Mouse (Mus musculus) spleen, adult 2 months (tissue): ENCODE data around the gene Zfp109. TPM values are rescaled to one million over a fixed set of nuclear protein-coding genes. Genes with fewer than 3 reads are reported as not detected.

Experiments used
- DNase-seq, 2 experiments: peaks; one replicate each; pipeline versions ENCODE4 v3.0.0 to v3.0.0-alpha.2; 2012 to 2021; ENCODE audit warnings: low spot score in 2 of 2, low read depth in 1 of 2
- H3K27ac ChIP-seq: fragments of 200-500 bp; 2 replicates; pipeline ENCODE4 v1.5.1; 2012; ENCODE audit warnings: low read length, inconsistent platforms; ENCODE audit not compliant: insufficient read depth
- H3K27me3 ChIP-seq: fragments of 200-500 bp; 2 replicates; pipeline ENCODE4 v1.6.1; 2012; ENCODE audit warnings: mild to moderate bottlenecking, moderate library complexity, low read length, inconsistent platforms; ENCODE audit not compliant: control insufficient read depth, insufficient read depth
- H3K36me3 ChIP-seq: fragments of 200-500 bp; 2 replicates; pipeline ENCODE4 v1.6.1; 2012; ENCODE audit warnings: mild to moderate bottlenecking, low read length, inconsistent platforms; ENCODE audit not compliant: control insufficient read depth, insufficient read depth
- H3K4me1 ChIP-seq: fragments of 200-500 bp; 2 replicates; pipeline ENCODE4 v1.6.1; 2011; ENCODE audit warnings: inconsistent platforms; ENCODE audit not compliant: control insufficient read depth, insufficient read depth, insufficient read length
- H3K4me3 ChIP-seq: fragments of 200-500 bp; 2 replicates; pipeline ENCODE4 v1.5.1; 2011; ENCODE audit warnings: mild to moderate bottlenecking, inconsistent platforms; ENCODE audit not compliant: insufficient read depth, insufficient read length; ENCODE audit errors: extremely low read depth
- CTCF ChIP-seq: fragments of 200-500 bp; IDR thresholded peaks from 2 replicates; pipeline ENCODE4 v1.5.1; 2011; ENCODE audit warnings: mild to moderate bottlenecking, inconsistent platforms; ENCODE audit not compliant: insufficient read depth, insufficient read length, insufficient replicate concordance; ENCODE audit errors: extremely low read depth
- POLR2A ChIP-seq: fragments of 200-500 bp; IDR thresholded peaks from 2 replicates; pipeline ENCODE4 v1.6.1; 2011; ENCODE audit warnings: low read depth, low read length, inconsistent platforms
- WGBS: fragments of 180-500 bp; shearing (Covaris S2); methylation state at CpG from one replicate; pipeline ENCODE4 v1.1.7; 2018; 5-methylcytosine and 5-hydroxymethylcytosine counted together
- polyA plus RNA-seq: library from polyadenylated mRNA; depleted of rRNA; stranded (reverse); fragments of >200 nt; gene quantifications from 2 replicates; pipeline ENCODE4 v1.2.3, GENCODE M21; 2012; rRNA removed

Gene Zfp109
- polyA plus RNA-seq, 1 experiment: 0.48 TPM

GRCm38 (mm10) chr7:24207488-24208261 lies 29.7 kb downstream of the Zfp109 start:
- H3K27ac ChIP-seq: no peak overlapping the region

GRCm38 (mm10) chr7:24196961-24197360 lies 40.4 kb downstream of the Zfp109 start:
- DNase-seq: no peak
- no peaks in the 10 kb centered on the region for H3K4me1 ChIP-seq
- H3K27ac ChIP-seq: no peak overlapping the region
- WGBS: 90% methylated on average over 4 of the region's 4 CpGs
- H3K36me3 ChIP-seq: no peaks in the 10 kb centered on the region
- no peak for TF ChIP-seq CTCF
- no peak for TF ChIP-seq POLR2A
- no peak overlapping the region for H3K4me3 ChIP-seq
- no peaks in the 10 kb centered on the region for H3K27me3 ChIP-seq

More at GRCm38 (mm10) chr7:24207488-24208261, 29.7 kb downstream of the Zfp109 start:
- H3K36me3 ChIP-seq: no peaks in the 10 kb centered on the region
- WGBS: 19% methylated on average over 24 of the region's 24 CpGs
- no peaks in the 10 kb centered on the region for H3K4me1 ChIP-seq
- TF ChIP-seq POLR2A: no peak
- no peak for TF ChIP-seq CTCF
- peak overlapping the region; percentile 47 for H3K4me3 ChIP-seq
- H3K27me3 ChIP-seq: no peaks in the 10 kb centered on the region
- no peak for DNase-seq

- H3K27ac ChIP-seq: no peak overlapping the region
- 87% methylated on average over 3 of the region's 3 CpGs for WGBS
- no peak for DNase-seq
- H3K27me3 ChIP-seq: no peaks in the 10 kb centered on the region
- TF ChIP-seq CTCF: no peak
- no peak for TF ChIP-seq POLR2A
- H3K36me3 ChIP-seq: no peaks in the 10 kb centered on the region
- H3K4me3 ChIP-seq: no peak overlapping the region
- no peaks in the 10 kb centered on the region; the same call in 1 of the 2 replicates for H3K4me1 ChIP-seq
Measured at GRCm38 (mm10) chr7:24193157-24193556, 44.2 kb downstream of the Zfp109 start.

- DNase-seq: no peak
- Histone ChIP-seq H3K27me3 (no peaks in the 10 kb centered on the region), H3K27ac (no peak overlapping the region), H3K36me3 (no peaks in the 10 kb centered on the region), H3K4me1 (no peaks in the 10 kb centered on the region; the same call in 1 of the 2 replicates), H3K4me3 (no peak overlapping the region)
- WGBS: 91% methylated on average over 2 of the region's 2 CpGs
- TF ChIP-seq POLR2A (no peak), CTCF (no peak)
Measured at GRCm38 (mm10) chr7:24191361-24191760, 46.0 kb downstream of the Zfp109 start.

GRCm38 (mm10) chr7:24189571-24189944 lies 47.8 kb downstream of the Zfp109 start:
- WGBS: 5% methylated on average over 5 of the region's 5 CpGs
- no peaks in the 10 kb centered on the region for H3K27me3 ChIP-seq
- no peaks in the 10 kb centered on the region for H3K36me3 ChIP-seq
- no peak for DNase-seq
- no peak overlapping the region for H3K27ac ChIP-seq
- TF ChIP-seq CTCF: no peak
- TF ChIP-seq POLR2A: no peak
- no peaks in the 10 kb centered on the region; the same call in 1 of the 2 replicates for H3K4me1 ChIP-seq
- no peak overlapping the region for H3K4me3 ChIP-seq

GRCm38 (mm10) chr7:24188901-24189570 lies 48.3 kb downstream of the Zfp109 start:
- WGBS: 76% methylated on average over 4 of the region's 4 CpGs
- Histone ChIP-seq H3K4me1 (no peaks in the 10 kb centered on the region; the same call in 1 of the 2 replicates), H3K4me3 (no peak overlapping the region), H3K36me3 (no peaks in the 10 kb centered on the region), H3K27ac (no peak overlapping the region), H3K27me3 (no peaks in the 10 kb centered on the region)
- no peak for TF ChIP-seq CTCF
- no peak for TF ChIP-seq POLR2A
- no peak for DNase-seq

- H3K36me3 ChIP-seq: no peaks in the 10 kb centered on the region
- WGBS: 28% methylated on average over 1 of the region's 1 CpGs
- no peaks in the 10 kb centered on the region for H3K27me3 ChIP-seq
- H3K4me3 ChIP-seq: no peak overlapping the region
- H3K4me1 ChIP-seq: no peaks in the 10 kb centered on the region; the same call in 1 of the 2 replicates
- no peak for TF ChIP-seq POLR2A
- no peak for TF ChIP-seq CTCF
- H3K27ac ChIP-seq: no peak overlapping the region
- DNase-seq: no peak
Measured at GRCm38 (mm10) chr7:24187611-24188010, 49.7 kb downstream of the Zfp109 start.

Other genes with a start within 250 kb of the Zfp109 start
- not detected in 2 replicates for gene V1rd19, start 235.9 kb downstream of the Zfp109 start, polyA plus RNA-seq
- gene Vmn1r183, start 184.3 kb downstream of the Zfp109 start, polyA plus RNA-seq: not detected in 2 replicates
- gene Zfp180, start 155.6 kb downstream of the Zfp109 start, polyA plus RNA-seq: 9.7 and 11.0 TPM in 2 replicates
- 0.25 and 0.45 TPM in 2 replicates for gene Zfp112, start 125.2 kb downstream of the Zfp109 start, polyA plus RNA-seq
- 2.5 and 6.0 TPM in 2 replicates for gene Zfp235, start 103.4 kb downstream of the Zfp109 start, polyA plus RNA-seq
- gene Zfp114, start 62.5 kb downstream of the Zfp109 start, polyA plus RNA-seq: 0.07 and 0.13 TPM in 2 replicates
- 0.42 and 0.56 TPM in 2 replicates for gene Zfp111, start 26.1 kb downstream of the Zfp109 start, polyA plus RNA-seq
- gene Zfp108, start 17.2 kb upstream of the Zfp109 start, polyA plus RNA-seq: 0.16 TPM in 2 replicates
- 0.18 and 0.49 TPM in 2 replicates for gene Zfp93, start 32.9 kb upstream of the Zfp109 start, polyA plus RNA-seq
- 3.1 and 4.7 TPM in 2 replicates for gene Zfp61, start 63.7 kb upstream of the Zfp109 start, polyA plus RNA-seq
- 6.5 and 8.2 TPM in 2 replicates for gene Zfp94, start 79.1 kb upstream of the Zfp109 start, polyA plus RNA-seq
- gene Tescl, start 96.4 kb upstream of the Zfp109 start, polyA plus RNA-seq: 0.18 and 0.26 TPM in 2 replicates
- not detected in 2 replicates for gene Lypd5, start 111.6 kb upstream of the Zfp109 start, polyA plus RNA-seq
- gene Kcnn4, start 132.7 kb upstream of the Zfp109 start, polyA plus RNA-seq: 102 and 133 TPM in 2 replicates
- gene Smg9, start 162.1 kb upstream of the Zfp109 start, polyA plus RNA-seq: 55.7 and 83.3 TPM in 2 replicates
- 6.5 and 19.9 TPM in 2 replicates for gene Irgc1, start 214.7 kb upstream of the Zfp109 start, polyA plus RNA-seq
- 51.2 and 58.6 TPM in 2 replicates for gene Plaur, start 224.9 kb upstream of the Zfp109 start, polyA plus RNA-seq
- gene Cadm4, start 244.5 kb upstream of the Zfp109 start, polyA plus RNA-seq: 33.1 and 34.5 TPM in 2 replicates